Mouse (Mus musculus) forebrain, embryonic 14.5 days (tissue): ENCODE data around the gene Pde4d. TPM values are rescaled to one million over a fixed set of nuclear protein-coding genes. Genes with fewer than 3 reads are reported as not detected.

Experiments used
- ATAC-seq: fragments of 200-750 bp; cut with Nextera tagmentation; 2 replicates; pipeline ENCODE4 v1.8.0; 2017; ENCODE audit warnings: mild to moderate bottlenecking, moderate library complexity
- DNase-seq: peaks from one replicate; pipeline ENCODE4 v3.0.0-alpha.2; 2015; ENCODE audit warnings: low spot score
- H3K27ac ChIP-seq: fragments of 300-500 bp; sonication (generic); 2 replicates; pipeline ENCODE4 v1.5.1; 2014; ENCODE audit warnings: low read depth, mild to moderate bottlenecking, control low read depth, low read length, moderate library complexity
- H3K27me3 ChIP-seq: fragments of 300-500 bp; sonication (generic); replicated peaks from 2 replicates; pipeline ENCODE4 v1.6.1; 2014; ENCODE audit warnings: low read length, control low read depth, mixed read lengths; ENCODE audit not compliant: control insufficient read depth, insufficient read depth
- H3K36me3 ChIP-seq: fragments of 300-500 bp; sonication (generic); 2 replicates; pipeline ENCODE4 v1.6.1; 2014; ENCODE audit warnings: low read length, control low read depth; ENCODE audit not compliant: control insufficient read depth, insufficient read depth
- H3K4me1 ChIP-seq: fragments of 300-500 bp; sonication (generic); 2 replicates; pipeline ENCODE4 v1.6.1; 2014; ENCODE audit warnings: antibody characterized with exemption, low read length, control low read depth; ENCODE audit not compliant: control insufficient read depth, insufficient read depth
- H3K4me2 ChIP-seq: fragments of 300-500 bp; sonication (generic); 2 replicates; pipeline ENCODE4 v1.6.1; 2014; ENCODE audit warnings: mild to moderate bottlenecking, control low read depth, low read length
- H3K4me3 ChIP-seq: fragments of 300-500 bp; sonication (generic); 2 replicates; pipeline ENCODE4 v1.5.1; 2014; ENCODE audit warnings: low read depth, low read length, control low read depth
- H3K9ac ChIP-seq: fragments of 300-500 bp; sonication (generic); 2 replicates; pipeline ENCODE4 v1.6.1; 2014; ENCODE audit warnings: mild to moderate bottlenecking, low read length, control low read depth, moderate library complexity
- H3K9me3 ChIP-seq: fragments of 300-500 bp; sonication (generic); replicated peaks from 2 replicates; pipeline ENCODE4 v1.6.1; 2016; ENCODE audit warnings: low read length, control low read depth, mixed read lengths; ENCODE audit not compliant: control insufficient read depth
- WGBS: fragments of 180-500 bp; shearing (Covaris S2); extraction: QIAGEN DNeasy Blood & Tissue Kit; methylation state at CpG from one replicate; pipeline ENCODE4 v1.1.7; 2014; 5-methylcytosine and 5-hydroxymethylcytosine counted together
- polyA plus RNA-seq: library from polyadenylated mRNA; unstranded; fragments of >200 nt; fragmentation: Nextera tagmentation; extraction: Ambion mirVana; gene quantifications from 2 replicates; pipeline ENCODE4 v1.2.1, GENCODE M21; 2014

The Pde4d gene
- polyA plus RNA-seq, 1 experiment from 2014 or later: 13.7 TPM

DNA sequence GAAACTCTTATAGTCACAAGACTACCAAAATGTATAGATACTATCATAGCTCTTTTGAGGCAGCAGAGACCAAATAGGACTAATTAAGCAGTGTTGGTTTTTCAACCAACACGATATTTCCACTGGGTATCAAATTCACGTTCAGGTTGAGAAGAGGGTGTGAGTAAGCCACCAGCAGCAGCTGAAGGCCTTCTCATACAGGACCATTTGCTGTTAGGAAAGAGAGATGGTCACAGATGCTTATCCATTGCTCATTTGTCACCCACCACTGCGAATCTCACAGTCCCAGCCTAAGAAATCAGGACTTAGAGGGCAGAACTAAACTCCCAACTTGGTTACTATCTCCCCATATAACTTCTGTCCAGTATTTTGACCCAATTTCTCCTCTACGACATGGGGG, 1338.9 kb downstream of the Pde4d start:
- H3K9me3 ChIP-seq: no peaks in the 10 kb centered on the region
- no peak overlapping the region for H3K9ac ChIP-seq
- no peak overlapping the region for H3K4me2 ChIP-seq

DNA sequence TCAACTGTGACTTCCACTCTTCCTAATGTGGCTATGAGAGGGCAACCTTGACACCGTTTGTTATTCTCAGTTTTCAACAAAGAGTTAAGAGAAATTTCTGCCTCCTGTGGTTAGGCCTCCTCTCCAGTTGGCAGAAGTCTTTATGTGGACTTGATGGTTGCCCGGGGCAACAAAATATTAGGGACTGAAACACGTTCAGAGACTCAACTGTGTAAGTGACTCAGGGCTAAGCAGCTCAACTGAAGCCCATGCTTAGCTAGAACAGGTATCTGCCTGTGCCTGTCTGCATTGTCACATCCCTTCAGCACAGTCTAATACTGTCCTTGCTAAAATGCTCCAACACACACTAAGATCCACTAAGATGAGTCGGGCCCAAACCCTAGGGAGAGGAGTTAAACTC, 1339.4 kb downstream of the Pde4d start:
- Histone ChIP-seq H3K4me2 (no peak overlapping the region), H3K9me3 (no peaks in the 10 kb centered on the region), H3K9ac (no peak overlapping the region), H3K4me3 (no peak overlapping the region), H3K36me3 (no peaks in the 10 kb centered on the region), H3K27me3 (no peaks in the 10 kb centered on the region), H3K27ac (no peak overlapping the region), H3K4me1 (no peaks in the 10 kb centered on the region)
- WGBS: 54% methylated on average over 4 of the region's 4 CpGs
- no peak for DNase-seq
- no peak for ATAC-seq

More for the DNA sequence above, 1338.9 kb downstream of the Pde4d start:
- no peaks in the 10 kb centered on the region for H3K27me3 ChIP-seq
- DNase-seq: no peak
- no peaks in the 10 kb centered on the region for H3K4me1 ChIP-seq
- whole genome bisulfite sequencing: 91% methylated on average over 4 of the region's 4 CpGs
- no peaks in the 10 kb centered on the region for H3K36me3 ChIP-seq
- no peak overlapping the region for H3K4me3 ChIP-seq
- no peak overlapping the region for H3K27ac ChIP-seq
- ATAC-seq: no peak

DNA sequence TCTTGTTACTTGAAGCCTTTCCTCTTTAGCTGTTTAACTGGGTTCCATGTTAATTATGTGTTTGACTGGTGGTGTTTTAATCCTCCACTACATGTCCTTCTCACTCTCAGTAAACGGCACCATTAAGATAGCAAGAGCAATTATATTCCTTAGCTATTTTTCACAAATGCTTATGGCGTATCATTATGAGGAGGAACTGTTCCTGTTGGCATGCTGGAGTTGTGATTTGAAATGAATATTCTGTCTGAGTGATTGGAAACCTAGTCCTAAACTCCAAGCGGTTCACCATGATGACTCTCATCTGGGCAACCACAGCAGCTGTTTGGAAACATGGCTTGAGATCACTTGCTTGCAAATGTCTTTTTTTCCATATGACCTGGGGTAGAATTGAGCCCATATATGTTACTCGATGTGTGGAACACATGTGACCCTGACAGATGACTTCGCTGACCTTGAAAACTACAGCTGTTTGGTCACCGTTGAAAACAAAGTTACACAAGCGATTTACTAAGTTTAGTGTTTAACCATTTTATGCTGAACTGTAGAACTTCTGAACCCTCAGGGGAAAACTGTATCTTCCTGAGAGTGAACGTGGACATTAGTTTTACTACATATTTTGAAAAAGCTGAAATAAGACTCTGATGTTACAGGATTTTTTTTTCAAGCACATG, 1340.4 kb downstream of the Pde4d start:
- DNase-seq (no peak), ATAC-seq (no peak)
- 90% methylated on average over 8 of the region's 8 CpGs for WGBS
- H3K36me3 ChIP-seq: no peaks in the 10 kb centered on the region
- H3K27me3 ChIP-seq: no peaks in the 10 kb centered on the region
- no peak overlapping the region for H3K27ac ChIP-seq
- H3K9ac ChIP-seq: no peak overlapping the region
- H3K4me3 ChIP-seq: no peak overlapping the region
- no peaks in the 10 kb centered on the region for H3K4me1 ChIP-seq
- H3K4me2 ChIP-seq: no peak overlapping the region
- no peaks in the 10 kb centered on the region for H3K9me3 ChIP-seq

DNA sequence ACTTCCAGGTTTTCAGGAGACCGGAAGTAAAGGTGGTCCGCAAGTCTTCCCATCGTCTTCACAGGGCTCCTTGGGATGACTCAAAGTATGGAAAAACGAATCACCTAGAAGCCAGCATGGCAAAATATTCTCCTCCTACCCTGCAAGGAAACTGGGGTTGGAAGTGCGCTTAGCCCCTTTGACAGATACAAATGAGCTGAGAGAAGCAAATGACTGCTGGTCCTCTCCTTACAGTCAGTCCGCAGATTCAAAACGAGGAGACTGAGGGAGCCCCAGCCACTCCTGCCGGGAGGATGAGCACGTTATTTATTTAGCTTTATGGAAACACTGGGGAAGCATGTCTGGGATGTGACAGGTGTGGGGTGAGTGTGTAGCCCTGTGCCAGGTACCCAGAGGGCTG, 1344.2 kb downstream of the Pde4d start:
- ATAC-seq: no peak
- no peaks in the 10 kb centered on the region for H3K9me3 ChIP-seq
- H3K4me1 ChIP-seq: no peaks in the 10 kb centered on the region
- no peak overlapping the region for H3K9ac ChIP-seq
- no peak overlapping the region for H3K4me2 ChIP-seq
- H3K27ac ChIP-seq: no peak overlapping the region
- WGBS: 86% methylated on average over 9 of the region's 9 CpGs
- no peaks in the 10 kb centered on the region for H3K27me3 ChIP-seq
- no peaks in the 10 kb centered on the region for H3K36me3 ChIP-seq
- no peak for DNase-seq
- no peak overlapping the region for H3K4me3 ChIP-seq

DNA sequence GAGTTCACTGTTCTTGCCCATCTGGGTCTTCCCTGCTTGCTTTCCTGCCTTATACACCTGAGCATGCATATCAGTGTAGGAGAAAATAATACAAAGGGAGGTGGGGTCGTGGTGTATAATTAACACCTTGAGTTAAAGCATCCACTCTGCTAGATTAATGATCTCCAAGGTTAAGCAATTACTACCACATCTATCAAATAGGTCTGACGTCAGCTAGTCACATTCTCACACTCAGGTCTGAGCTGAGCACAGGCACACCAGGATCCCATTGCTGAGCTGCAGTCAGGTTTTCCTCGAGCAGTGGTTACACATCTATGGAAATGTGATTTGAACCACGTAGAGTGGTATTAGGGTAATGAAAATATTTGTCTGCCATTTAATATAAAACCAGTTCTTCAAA, 1348.9 kb downstream of the Pde4d start:
- no peaks in the 10 kb centered on the region for H3K27me3 ChIP-seq
- 81% methylated on average over 4 of the region's 4 CpGs for WGBS
- no peaks in the 10 kb centered on the region for H3K9me3 ChIP-seq
- DNase-seq (no peak), ATAC-seq (no peak)
- no peaks in the 10 kb centered on the region for H3K36me3 ChIP-seq
- no peak overlapping the region for H3K9ac ChIP-seq
- H3K4me2 ChIP-seq: no peak overlapping the region
- H3K4me3 ChIP-seq: no peak overlapping the region
- no peaks in the 10 kb centered on the region for H3K4me1 ChIP-seq
- no peak overlapping the region for H3K27ac ChIP-seq

DNA sequence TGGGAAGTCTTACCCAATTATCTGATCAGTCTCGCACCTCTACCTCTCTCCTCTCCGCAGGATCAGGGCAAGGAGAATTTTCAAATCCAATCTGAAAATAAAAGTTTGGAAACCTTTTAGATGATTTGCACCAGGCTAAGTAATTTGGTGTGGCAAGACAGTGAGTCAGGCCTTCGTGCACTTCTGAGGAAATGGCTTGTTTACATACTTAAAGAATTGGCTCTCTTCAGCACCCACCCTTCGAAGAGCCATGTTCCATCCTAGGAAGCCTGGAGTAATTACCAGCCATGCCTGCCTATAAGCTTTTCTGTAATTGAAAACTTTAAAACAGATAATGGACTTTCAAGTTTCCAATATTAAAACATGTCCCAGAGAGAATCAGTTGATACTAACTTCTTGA, 1352.5 kb downstream of the Pde4d start:
- no peak overlapping the region for H3K9ac ChIP-seq
- 72% methylated on average over 4 of the region's 4 CpGs for WGBS
- H3K9me3 ChIP-seq: no peaks in the 10 kb centered on the region
- H3K4me2 ChIP-seq: no peak overlapping the region
- no peaks in the 10 kb centered on the region for H3K27me3 ChIP-seq
- no peaks in the 10 kb centered on the region for H3K36me3 ChIP-seq
- ATAC-seq: no peak
- no peak overlapping the region for H3K4me3 ChIP-seq
- no peaks in the 10 kb centered on the region for H3K4me1 ChIP-seq
- no peak overlapping the region for H3K27ac ChIP-seq
- DNase-seq: no peak

DNA sequence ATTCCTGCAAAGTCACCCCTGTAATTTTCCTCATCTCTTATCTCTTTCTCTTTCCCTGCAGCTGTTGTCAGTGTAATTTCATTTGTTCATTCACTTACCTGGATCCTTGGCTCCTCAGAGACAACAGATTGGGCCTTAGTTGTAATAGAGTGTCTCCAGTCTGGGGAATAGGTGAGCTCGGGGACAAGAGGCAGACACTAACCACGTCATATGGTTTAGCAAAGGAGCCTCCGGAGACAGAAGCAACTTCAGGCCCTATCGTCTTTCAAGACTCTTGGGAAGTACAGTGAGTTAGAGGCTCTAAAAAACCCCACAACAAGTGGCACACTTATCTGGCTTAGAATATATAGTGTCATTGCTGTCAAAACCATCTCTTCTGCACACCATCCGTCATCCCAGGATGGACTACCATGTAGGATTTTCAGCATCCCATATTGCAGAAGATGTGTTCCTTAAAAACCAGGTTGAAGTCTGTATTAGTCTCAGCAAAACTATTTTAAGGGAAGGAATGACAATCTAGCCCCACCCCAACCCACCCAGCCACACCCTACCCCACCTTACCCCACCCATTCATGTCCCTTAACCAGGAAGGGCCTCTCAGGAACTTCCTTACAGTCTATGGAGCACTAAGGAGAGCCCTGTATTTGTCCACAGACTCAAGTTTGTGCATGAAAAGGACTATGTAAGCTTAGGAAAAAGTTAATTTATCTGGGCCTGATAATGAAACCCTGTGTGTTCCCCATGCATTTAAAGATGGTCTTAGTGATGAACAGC, 1356.6 kb downstream of the Pde4d start:
- DNase-seq (no peak), ATAC-seq (no peak)
- no peaks in the 10 kb centered on the region for H3K9me3 ChIP-seq
- H3K36me3 ChIP-seq: no peaks in the 10 kb centered on the region
- WGBS: 90% methylated on average over 5 of the region's 5 CpGs
- no peaks in the 10 kb centered on the region for H3K4me1 ChIP-seq
- no peak overlapping the region for H3K4me2 ChIP-seq
- no peak overlapping the region for H3K27ac ChIP-seq
- H3K9ac ChIP-seq: no peak overlapping the region
- no peaks in the 10 kb centered on the region for H3K27me3 ChIP-seq
- no peak overlapping the region for H3K4me3 ChIP-seq

DNA sequence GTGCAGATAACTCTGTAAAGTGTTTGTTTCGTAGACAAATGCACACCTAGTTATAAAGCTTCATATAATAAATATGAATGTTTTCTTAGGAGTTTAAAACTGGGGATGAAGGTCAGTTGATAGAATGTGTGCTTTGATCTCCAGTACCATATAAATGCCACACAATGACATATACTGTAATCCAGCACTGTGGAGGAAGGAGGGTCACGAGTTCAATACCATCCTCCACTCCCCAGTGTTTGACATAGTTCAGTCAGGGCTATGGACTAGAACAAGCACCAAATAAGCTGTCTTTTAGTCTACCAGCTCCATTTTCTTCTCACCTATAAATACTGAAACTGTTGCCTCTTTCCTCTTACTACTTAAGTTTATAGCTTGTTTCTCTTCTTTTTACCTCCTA, 1357.3 kb downstream of the Pde4d start:
- DNase-seq: no peak
- Histone ChIP-seq H3K4me2 (no peak overlapping the region), H3K9ac (no peak overlapping the region), H3K4me3 (no peak overlapping the region), H3K4me1 (no peaks in the 10 kb centered on the region), H3K36me3 (no peaks in the 10 kb centered on the region), H3K27ac (no peak overlapping the region), H3K27me3 (no peaks in the 10 kb centered on the region), H3K9me3 (no peaks in the 10 kb centered on the region)
- WGBS: 86% methylated on average over 2 of the region's 2 CpGs
- ATAC-seq: no peak

DNA sequence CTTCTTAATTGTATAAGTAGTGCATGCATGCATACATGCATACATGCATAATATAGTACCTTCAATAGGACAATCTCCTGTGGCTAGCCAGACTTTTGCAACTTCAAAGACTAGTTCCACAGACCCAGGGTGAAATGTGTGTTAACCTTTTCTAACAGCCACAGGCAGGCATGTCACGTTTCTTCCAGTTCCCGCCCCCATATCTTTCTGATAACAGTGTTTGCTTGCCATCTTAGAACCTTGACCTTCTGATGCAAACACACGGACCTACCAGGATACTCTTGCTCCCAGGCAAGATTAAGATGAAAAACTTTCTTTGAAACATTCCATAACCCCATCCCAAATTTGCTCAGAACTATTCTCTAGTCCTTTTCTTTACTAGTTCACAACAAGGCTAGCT, 1357.7 kb downstream of the Pde4d start:
- 77% methylated on average over 3 of the region's 3 CpGs for WGBS
- ATAC-seq (no peak), DNase-seq (no peak)
- H3K27me3 ChIP-seq: no peaks in the 10 kb centered on the region
- no peak overlapping the region for H3K9ac ChIP-seq
- no peak overlapping the region for H3K4me3 ChIP-seq
- no peaks in the 10 kb centered on the region for H3K9me3 ChIP-seq
- no peak overlapping the region for H3K27ac ChIP-seq
- H3K4me2 ChIP-seq: no peak overlapping the region
- no peaks in the 10 kb centered on the region for H3K36me3 ChIP-seq
- no peaks in the 10 kb centered on the region for H3K4me1 ChIP-seq
